Mouse (Mus musculus) erythroblast, embryonic 14.5 days (primary cell): ENCODE data around the gene Ppib.

ENCODE experiments used
- GATA1 ChIP-seq: IDR thresholded peaks from 2 replicates; pipeline ENCODE4 v1.6.1; 2012; ENCODE audit warnings: low read length, inconsistent platforms, mixed read lengths
- TAL1 ChIP-seq: IDR thresholded peaks from 3 replicates; pipeline ENCODE4 v1.6.1; 2012; ENCODE audit warnings: low read length, inconsistent platforms, mixed read lengths

DNA sequence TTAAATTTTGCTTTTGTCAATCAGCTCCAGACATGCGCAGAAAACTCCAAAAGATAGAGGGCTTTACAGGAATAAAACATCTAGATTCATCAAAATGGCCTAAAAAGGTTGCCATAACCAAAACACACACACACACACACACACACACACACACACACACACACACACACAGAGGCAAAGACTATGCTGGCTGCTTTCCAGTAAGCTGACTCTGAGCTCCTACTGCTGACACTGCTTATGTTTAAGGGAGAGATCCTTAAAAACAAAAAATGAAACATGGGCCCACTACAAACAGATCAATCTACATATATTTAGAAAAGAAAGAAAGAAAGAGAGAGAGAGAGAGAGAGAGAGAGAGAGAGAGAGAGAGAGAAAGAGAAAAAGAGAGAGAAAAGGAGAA lies 7.3 kb upstream of the Ppib start:
- no peak for TF ChIP-seq TAL1
- no peak for TF ChIP-seq GATA1
